Mouse (Mus musculus) E14TG2a.4 (cell line): ENCODE results near the gene Ccdc171.
"Not testable (repeated sequence)": the region's sequence is repeated elsewhere in the genome, so short reads cannot be mapped to it uniquely, and the experiment has no call there.

Source experiments
- H3K27me3 ChIP-seq: 2 replicates; pipeline ENCODE4 v1.6.1; 2014; ENCODE audit warnings: low read length, control low read depth; ENCODE audit not compliant: insufficient read depth
- H3K36me3 ChIP-seq: 2 replicates; pipeline ENCODE4 v1.6.1; 2014; ENCODE audit warnings: low read length, control low read depth; ENCODE audit not compliant: insufficient read depth
- H3K4me1 ChIP-seq: replicated peaks from 2 replicates; pipeline ENCODE4 v1.6.1; 2014; ENCODE audit warnings: low read depth, low read length, control low read depth
- H3K4me3 ChIP-seq: replicated peaks from 2 replicates; pipeline ENCODE4 v1.5.1; 2014; ENCODE audit warnings: mild to moderate bottlenecking, low read length
- H3K9me3 ChIP-seq: 2 replicates; pipeline ENCODE4 v1.6.1; 2014; ENCODE audit warnings: low read length, control low read depth
- CTCF ChIP-seq: conservative IDR thresholded peaks from 2 replicates; pipeline ENCODE4 v1.5.1; 2014; ENCODE audit warnings: low read length
- NANOG ChIP-seq: IDR thresholded peaks from 2 replicates; pipeline ENCODE4 v1.6.1; 2014; ENCODE audit warnings: borderline replicate concordance, low read length, mixed read lengths
- POU5F1 ChIP-seq: IDR thresholded peaks from 2 replicates; pipeline ENCODE4 v1.6.1; 2014; ENCODE audit warnings: low read length, borderline replicate concordance

Gene Ccdc171

GRCm38 (mm10) chr4:83534024-83534423 lies 8.7 kb downstream of the Ccdc171 start:
- peaks cover 18% of the 10 kb centered on the region for H3K4me1 ChIP-seq
- H3K9me3 ChIP-seq: no peaks in the 10 kb centered on the region
- no peaks in the 10 kb centered on the region for H3K27me3 ChIP-seq
- H3K36me3 ChIP-seq: peaks cover 10% of the 10 kb centered on the region
- no peak overlapping the region for H3K4me3 ChIP-seq
- no peak for TF ChIP-seq CTCF
- no peak for TF ChIP-seq NANOG
- TF ChIP-seq POU5F1: no peak

- Histone ChIP-seq H3K4me1 (peaks cover 10% of the 10 kb centered on the region; the same call in 1 of the 2 replicates), H3K9me3 (no peaks in the 10 kb centered on the region), H3K4me3 (no peak overlapping the region), H3K36me3 (peaks cover 5% of the 10 kb centered on the region; the same call in 1 of the 2 replicates), H3K27me3 (no peaks in the 10 kb centered on the region)
- TF ChIP-seq NANOG (no peak), CTCF (no peak), POU5F1 (no peak)
Observed at GRCm38 (mm10) chr4:83549501-83549900, 24.2 kb downstream of the Ccdc171 start.

- no peak for TF ChIP-seq NANOG
- no peak for TF ChIP-seq POU5F1
- no peak for TF ChIP-seq CTCF
- no peaks in the 10 kb centered on the region for H3K36me3 ChIP-seq
- H3K4me1 ChIP-seq: peaks cover 26% of the 10 kb centered on the region
- peak overlapping the region; percentile 54 for H3K4me3 ChIP-seq
- no peaks in the 10 kb centered on the region for H3K27me3 ChIP-seq
- H3K9me3 ChIP-seq: no peaks in the 10 kb centered on the region
Observed at GRCm38 (mm10) chr4:83567190-83568113, 42.1 kb downstream of the Ccdc171 start.

- H3K4me1 ChIP-seq: peaks cover 26% of the 10 kb centered on the region
- not testable (repeated sequence) for H3K9me3 ChIP-seq, H3K27me3 ChIP-seq, H3K36me3 ChIP-seq
- H3K4me3 ChIP-seq: peak overlapping the region; percentile 54
Observed at GRCm38 (mm10) chr4:83568145-83568544, 42.8 kb downstream of the Ccdc171 start.

- Histone ChIP-seq H3K4me3 (no peak overlapping the region), H3K27me3 (no peaks in the 10 kb centered on the region), H3K36me3 (no peaks in the 10 kb centered on the region), H3K4me1 (peaks cover 26% of the 10 kb centered on the region), H3K9me3 (no peaks in the 10 kb centered on the region)
- no peak for TF ChIP-seq NANOG
- TF ChIP-seq POU5F1: no peak
- peak; percentile 56 for TF ChIP-seq CTCF
Observed at GRCm38 (mm10) chr4:83570569-83570968, 45.2 kb downstream of the Ccdc171 start.

- Histone ChIP-seq H3K36me3 (no peaks in the 10 kb centered on the region), H3K27me3 (no peaks in the 10 kb centered on the region), H3K4me3 (no peak overlapping the region), H3K4me1 (peaks cover 26% of the 10 kb centered on the region), H3K9me3 (no peaks in the 10 kb centered on the region)
- TF ChIP-seq CTCF (no peak), NANOG (no peak), POU5F1 (no peak)
Observed at GRCm38 (mm10) chr4:83571033-83571432, 45.7 kb downstream of the Ccdc171 start.

- Histone ChIP-seq H3K4me1 (peaks cover 18% of the 10 kb centered on the region), H3K27me3 (no peaks in the 10 kb centered on the region), H3K4me3 (no peak overlapping the region), H3K9me3 (no peaks in the 10 kb centered on the region), H3K36me3 (no peaks in the 10 kb centered on the region)
- TF ChIP-seq CTCF (no peak), NANOG (no peak), POU5F1 (no peak)
Observed at GRCm38 (mm10) chr4:83572521-83572920, 47.2 kb downstream of the Ccdc171 start.

- TF ChIP-seq NANOG: no peak
- no peak for TF ChIP-seq POU5F1
- no peak for TF ChIP-seq CTCF
- Histone ChIP-seq H3K4me3 (no peak overlapping the region), H3K4me1 (peaks cover 1% of the 10 kb centered on the region)
Observed at GRCm38 (mm10) chr4:83576315-83576714, 51.0 kb downstream of the Ccdc171 start.

GRCm38 (mm10) chr4:83580157-83580556 lies 54.8 kb downstream of the Ccdc171 start:
- H3K4me3 ChIP-seq: no peak overlapping the region
- TF ChIP-seq CTCF (no peak), NANOG (no peak), POU5F1 (no peak)
- no peaks in the 10 kb centered on the region for H3K36me3 ChIP-seq
- H3K4me1 ChIP-seq: no peaks in the 10 kb centered on the region
- H3K9me3 ChIP-seq: no peaks in the 10 kb centered on the region
- H3K27me3 ChIP-seq: no peaks in the 10 kb centered on the region

More at GRCm38 (mm10) chr4:83576315-83576714, 51.0 kb downstream of the Ccdc171 start:
- no peaks in the 10 kb centered on the region for H3K9me3 ChIP-seq
- no peaks in the 10 kb centered on the region for H3K36me3 ChIP-seq
- no peaks in the 10 kb centered on the region for H3K27me3 ChIP-seq
